Mouse (Mus musculus) limb, embryonic 11.5 days (tissue): ENCODE data around the gene Rnaseh2c. TPM values are rescaled to one million over a fixed set of nuclear protein-coding genes. Genes with fewer than 3 reads are reported as not detected.
A peak's percentile ranks its signal among the peaks of the same experiment; 100 is the strongest.

ENCODE experiments used
- ATAC-seq: fragments of 200-750 bp; cut with Nextera tagmentation; 2 replicates; pipeline ENCODE4 v1.8.0; 2017; ENCODE audit warnings: low read depth; ENCODE audit not compliant: insufficient number of reproducible peaks, low FRiP score, low TSS enrichment
- DNase-seq: peaks from one replicate; pipeline ENCODE4 v3.0.0-alpha.2; 2015; ENCODE audit warnings: low spot score
- H3K27ac ChIP-seq: fragments of 300-500 bp; sonication (generic); replicated peaks from 2 replicates; pipeline ENCODE4 v1.5.1; 2014; ENCODE audit warnings: low read depth, mild to moderate bottlenecking, low read length
- H3K27me3 ChIP-seq: fragments of 300-500 bp; sonication (generic); 2 replicates; pipeline ENCODE4 v1.6.1; 2014; ENCODE audit warnings: mild to moderate bottlenecking, low read length, mixed read lengths; ENCODE audit not compliant: control insufficient read depth, insufficient read depth
- H3K36me3 ChIP-seq: fragments of 300-500 bp; sonication (generic); 2 replicates; pipeline ENCODE4 v1.6.1; 2014; ENCODE audit warnings: mild to moderate bottlenecking, low read length, moderate library complexity, mixed read lengths; ENCODE audit not compliant: control insufficient read depth, insufficient read depth
- H3K4me1 ChIP-seq: fragments of 300-500 bp; sonication (generic); 2 replicates; pipeline ENCODE4 v1.6.1; 2014; ENCODE audit warnings: low read length, mixed read lengths; ENCODE audit not compliant: control insufficient read depth, insufficient read depth
- H3K4me2 ChIP-seq: fragments of 300-500 bp; sonication (generic); 2 replicates; pipeline ENCODE4 v1.6.1; 2014; ENCODE audit warnings: low read depth, mild to moderate bottlenecking, moderate library complexity; ENCODE audit not compliant: severe bottlenecking
- H3K4me3 ChIP-seq: fragments of 300-500 bp; sonication (generic); 2 replicates; pipeline ENCODE4 v1.5.1; 2014; ENCODE audit warnings: low read depth, low read length
- H3K9ac ChIP-seq: fragments of 300-500 bp; sonication (generic); 2 replicates; pipeline ENCODE4 v1.6.1; 2014; ENCODE audit warnings: mild to moderate bottlenecking, low read length
- H3K9me3 ChIP-seq: fragments of 300-500 bp; sonication (generic); 2 replicates; pipeline ENCODE4 v1.6.1; 2016; ENCODE audit warnings: low read length; ENCODE audit not compliant: control insufficient read depth
- WGBS: fragments of 180-500 bp; shearing (Covaris S2); extraction: QIAGEN DNeasy Blood & Tissue Kit; methylation state at CpG from one replicate; pipeline ENCODE4 v1.1.7; 2014; 5-methylcytosine and 5-hydroxymethylcytosine counted together
- polyA plus RNA-seq: library from polyadenylated mRNA; unstranded; fragments of >200 nt; fragmentation: Nextera tagmentation; extraction: Ambion mirVana; gene quantifications from 2 replicates; pipeline ENCODE4 v1.2.1, GENCODE M21; 2014

Gene Rnaseh2c
- polyA plus RNA-seq, 1 experiment from 2014 or later = 185 TPM

GRCm38 (mm10) chr19:5591888-5592287 lies 9.8 kb upstream of the Rnaseh2c start:
- 88% methylated on average over 6 of the region's 6 CpGs for WGBS
- no peak for DNase-seq
- Histone ChIP-seq H3K27ac (no peak overlapping the region), H3K4me2 (no peak overlapping the region), H3K4me1 (no peaks in the 10 kb centered on the region), H3K4me3 (no peak overlapping the region), H3K9me3 (no peaks in the 10 kb centered on the region), H3K27me3 (no peaks in the 10 kb centered on the region), H3K36me3 (no peaks in the 10 kb centered on the region), H3K9ac (no peak overlapping the region)
- ATAC-seq = no peak

- H3K36me3 ChIP-seq = peaks cover 3% of the 10 kb centered on the region; the same call in 1 of the 2 replicates
- DNase-seq = no peak
- 82% methylated on average over 4 of the region's 4 CpGs for WGBS
- no peak overlapping the region for H3K9ac ChIP-seq
- no peak overlapping the region for H3K27ac ChIP-seq
- no peak for ATAC-seq
- H3K4me1 ChIP-seq = peaks cover 8% of the 10 kb centered on the region
- no peak overlapping the region for H3K4me3 ChIP-seq
- H3K27me3 ChIP-seq = no peaks in the 10 kb centered on the region
- H3K4me2 ChIP-seq = no peak overlapping the region
- H3K9me3 ChIP-seq = no peaks in the 10 kb centered on the region
Measured at GRCm38 (mm10) chr19:5599224-5599623, 2.4 kb upstream of the Rnaseh2c start.

- H3K36me3 ChIP-seq = peaks cover 32% of the 10 kb centered on the region
- H3K27ac ChIP-seq = no peak overlapping the region
- DNase-seq (no peak), ATAC-seq (no peak)
- no peaks in the 10 kb centered on the region for H3K9me3 ChIP-seq
- no peaks in the 10 kb centered on the region for H3K27me3 ChIP-seq
- 0 out of 2 replicates have a peak overlapping the region, but pooled peaks have one; percentile 8 for H3K4me3 ChIP-seq
- 87% methylated on average over 7 of the region's 7 CpGs for WGBS
- H3K4me2 ChIP-seq = no peak overlapping the region
- peaks cover 8% of the 10 kb centered on the region for H3K4me1 ChIP-seq
- H3K9ac ChIP-seq = no peak overlapping the region
Measured at GRCm38 (mm10) chr19:5603664-5604063, 2.0 kb downstream of the Rnaseh2c start.

GRCm38 (mm10) chr19:5605126-5605525 lies 3.5 kb downstream of the Rnaseh2c start:
- H3K9ac ChIP-seq = no peak overlapping the region
- ATAC-seq = no peak
- WGBS = 91% methylated on average over 7 of the region's 7 CpGs

GRCm38 (mm10) chr19:5606196-5606595 lies 4.5 kb downstream of the Rnaseh2c start:
- H3K4me1 ChIP-seq = peaks cover 16% of the 10 kb centered on the region
- H3K9me3 ChIP-seq = no peaks in the 10 kb centered on the region
- H3K9ac ChIP-seq = no peak overlapping the region
- no peak overlapping the region for H3K4me3 ChIP-seq
- 84% methylated on average over 8 of the region's 8 CpGs for WGBS
- H3K4me2 ChIP-seq = no peak overlapping the region
- H3K36me3 ChIP-seq = peaks cover 33% of the 10 kb centered on the region
- H3K27me3 ChIP-seq = no peaks in the 10 kb centered on the region
- DNase-seq = no peak
- H3K27ac ChIP-seq = no peak overlapping the region
- no peak for ATAC-seq

More at GRCm38 (mm10) chr19:5605126-5605525, 3.5 kb downstream of the Rnaseh2c start:
- no peak overlapping the region for H3K4me3 ChIP-seq
- no peaks in the 10 kb centered on the region for H3K9me3 ChIP-seq
- no peaks in the 10 kb centered on the region for H3K27me3 ChIP-seq
- H3K27ac ChIP-seq = no peak overlapping the region
- no peak overlapping the region for H3K4me2 ChIP-seq
- DNase-seq = no peak
- H3K36me3 ChIP-seq = peaks cover 33% of the 10 kb centered on the region
- H3K4me1 ChIP-seq = peaks cover 13% of the 10 kb centered on the region

- H3K36me3 ChIP-seq = peaks cover 33% of the 10 kb centered on the region
- no peaks in the 10 kb centered on the region for H3K27me3 ChIP-seq
Measured at GRCm38 (mm10) chr19:5607705-5608410, 6.2 kb downstream of the Rnaseh2c start.

GRCm38 (mm10) chr19:5608707-5609106 lies 7.0 kb downstream of the Rnaseh2c start:
- Histone ChIP-seq H3K4me2 (peak overlapping the region; percentile 74), H3K4me1 (peaks cover 8% of the 10 kb centered on the region; the same call in 1 of the 2 replicates), H3K4me3 (no peak overlapping the region), H3K36me3 (peaks cover 33% of the 10 kb centered on the region), H3K9me3 (no peaks in the 10 kb centered on the region), H3K27ac (no peak overlapping the region), H3K9ac (no peak overlapping the region; the same call in 1 of the 2 replicates), H3K27me3 (no peaks in the 10 kb centered on the region)
- DNase-seq = no peak
- no peak for ATAC-seq
- 95% methylated on average over 13 of the region's 13 CpGs for WGBS

More at GRCm38 (mm10) chr19:5607705-5608410, 6.2 kb downstream of the Rnaseh2c start:
- ATAC-seq (no peak), DNase-seq (no peak)
- no peaks in the 10 kb centered on the region for H3K9me3 ChIP-seq
- H3K27ac ChIP-seq = no peak overlapping the region
- H3K9ac ChIP-seq = no peak overlapping the region
- no peak overlapping the region for H3K4me2 ChIP-seq
- H3K4me1 ChIP-seq = peaks cover 13% of the 10 kb centered on the region
- 97% methylated on average over 26 of the region's 26 CpGs for WGBS
- no peak overlapping the region for H3K4me3 ChIP-seq

- Histone ChIP-seq H3K36me3 (peaks cover 31% of the 10 kb centered on the region), H3K4me1 (peaks cover 8% of the 10 kb centered on the region; the same call in 1 of the 2 replicates), H3K27ac (no peak overlapping the region), H3K9me3 (no peaks in the 10 kb centered on the region), H3K9ac (peak overlapping the region; percentile 83), H3K4me3 (peak overlapping the region; percentile 65), H3K4me2 (peak overlapping the region; percentile 74), H3K27me3 (no peaks in the 10 kb centered on the region)
- DNase-seq (no peak), ATAC-seq (no peak)
- WGBS = 66% methylated on average over 10 of the region's 10 CpGs
Measured at GRCm38 (mm10) chr19:5609171-5609546, 7.5 kb downstream of the Rnaseh2c start.
